Mouse (Mus musculus) ovary, adult 2 months (tissue): Measurements from ENCODE around the gene Tmem87a. TPM values are rescaled to one million over a fixed set of nuclear protein-coding genes. Genes with fewer than 3 reads are reported as not detected.

Experiments
- polyA plus RNA-seq: library from polyadenylated mRNA; depleted of rRNA; stranded (reverse); fragments of >200 nt; gene quantifications from 2 replicates; pipeline ENCODE4 v1.2.3, GENCODE M21; 2012; rRNA removed

The Tmem87a gene
- 6.2 and 6.8 TPM in 2 replicates for polyA plus RNA-seq

DNA sequence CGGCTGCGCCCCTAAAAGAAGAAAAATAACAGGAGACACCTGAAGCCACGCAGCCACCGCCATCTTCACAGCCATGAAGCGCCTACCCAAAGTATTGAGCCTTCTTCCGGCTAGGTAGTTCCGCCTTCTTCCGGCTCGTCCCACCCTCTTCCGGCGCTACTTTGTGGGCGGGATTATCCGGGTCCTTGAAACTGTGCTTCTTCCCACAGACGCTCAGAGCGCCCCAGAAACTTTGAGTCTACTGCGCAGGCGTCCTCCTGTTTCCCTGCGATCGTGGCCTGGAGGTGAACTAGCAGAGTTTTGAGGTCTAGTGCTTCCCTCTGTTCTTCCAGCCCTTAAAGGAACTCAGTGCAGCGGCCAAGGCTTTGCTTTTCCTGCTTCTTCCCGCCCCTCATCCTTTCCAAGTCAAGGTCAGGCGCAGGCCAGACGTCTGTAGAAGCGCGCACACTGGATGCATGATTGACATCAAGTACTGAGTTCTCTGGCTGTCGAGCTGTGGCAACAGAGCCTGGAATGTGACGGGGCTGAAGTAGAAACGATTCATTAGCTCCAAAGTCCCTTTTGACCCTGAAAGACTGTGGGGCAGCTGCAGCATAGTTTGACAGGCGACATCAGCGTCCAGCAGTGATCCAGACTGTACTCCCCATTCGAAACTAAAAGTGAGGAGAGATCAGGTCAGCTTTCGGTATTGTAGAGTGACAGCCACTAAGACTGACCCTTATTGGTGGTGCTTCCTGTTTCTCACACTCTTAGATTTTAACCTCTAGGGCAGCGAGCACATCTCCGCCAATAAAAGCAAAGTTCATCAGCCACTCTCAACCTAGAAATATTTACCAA lies at the start of gene Tmem87a:
Gene Tmem87a (minus strand): TSS at position 128 of the 837 bp plus-strand sequence.

GRCm38 (mm10) chr2:120403653-120403985 lies 294 bp downstream of the Tmem87a start, which contains the start of gene Ganc:
Ganc (plus strand) TSS chr2:120403896.

DNA sequence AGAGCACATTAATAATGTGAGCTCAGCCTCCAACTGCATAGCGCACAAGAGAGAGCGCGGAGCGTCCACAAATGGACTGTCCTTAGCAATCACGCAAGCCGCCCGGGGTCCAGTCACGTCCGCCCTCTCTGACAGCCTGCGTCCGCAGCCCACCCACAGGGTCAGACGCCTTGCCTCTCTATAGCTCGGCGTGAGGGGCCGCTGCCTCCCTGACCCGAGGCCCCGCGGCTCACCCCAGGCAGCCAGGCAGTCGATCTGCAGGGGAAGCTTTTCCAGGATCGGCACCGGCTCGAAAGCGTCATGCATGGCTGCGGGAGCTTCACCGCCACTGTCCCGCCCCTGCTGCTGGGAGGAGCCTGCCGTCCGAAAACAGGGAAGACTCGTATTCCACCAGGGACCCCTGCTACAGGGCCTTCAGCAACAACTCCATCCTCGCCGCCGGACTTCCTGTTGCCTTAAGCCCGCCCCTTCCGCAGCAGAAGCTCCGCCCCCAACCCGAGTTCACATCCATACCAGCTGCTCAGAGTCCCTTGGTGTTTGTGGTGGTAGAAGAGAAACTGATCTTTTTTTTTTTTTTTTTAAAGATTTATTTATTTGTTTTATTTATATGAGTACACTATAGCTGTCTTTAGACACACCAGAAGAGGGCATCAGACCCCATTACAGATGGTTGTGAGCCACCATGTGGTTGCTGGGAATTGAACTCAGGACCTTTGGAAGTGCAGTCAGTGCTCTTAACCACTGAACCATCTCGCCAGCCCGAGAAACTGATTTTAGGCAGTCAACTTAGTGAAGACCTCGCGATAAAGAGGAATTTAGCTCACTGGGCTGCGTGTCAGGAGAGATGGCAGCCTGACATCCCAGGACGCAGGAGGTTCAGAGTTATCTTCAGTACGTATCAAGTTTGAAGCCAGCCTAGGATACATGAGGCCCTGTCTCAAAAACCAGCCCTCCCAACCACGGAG lies 50.9 kb downstream of the Tmem87a start, which contains the start of gene Vps39:
Gene Vps39 (minus strand): TSS at position 456 of the 965 bp plus-strand sequence.

GRCm38 (mm10) chr2:120313976-120314375 lies 89.9 kb downstream of the Tmem87a start, which contains the start of gene Pla2g4f:
Pla2g4f (minus strand) TSS chr2:120314165.

Other genes starting within 250 kb of the Tmem87a start
- 47.5 and 51.9 TPM in 2 replicates for gene Ehd4, start 249.5 kb downstream of the Tmem87a start, polyA plus RNA-seq
- gene Pla2g4e, start 158.8 kb downstream of the Tmem87a start, polyA plus RNA-seq = 0.36 and 0.40 TPM in 2 replicates
- 0.11 and 0.12 TPM in 2 replicates for gene Pla2g4d, start 114.9 kb downstream of the Tmem87a start, polyA plus RNA-seq
- gene Pla2g4f, start 89.9 kb downstream of the Tmem87a start, polyA plus RNA-seq = 0.79 TPM in 2 replicates
- gene Vps39, start 51.0 kb downstream of the Tmem87a start, polyA plus RNA-seq = 24.3 and 34.8 TPM in 2 replicates
- gene Ganc, start 217 bp downstream of the Tmem87a start, polyA plus RNA-seq = 13.1 and 21.0 TPM in 2 replicates
- gene Capn3, start 51.9 kb upstream of the Tmem87a start, polyA plus RNA-seq = 0.54 and 1.1 TPM in 2 replicates
- 67.2 and 77.0 TPM in 2 replicates for gene Zfp106, start 159.7 kb upstream of the Tmem87a start, polyA plus RNA-seq
- 3.7 and 4.5 TPM in 2 replicates for gene Snap23, start 163.6 kb upstream of the Tmem87a start, polyA plus RNA-seq
- gene Haus2, start 205.3 kb upstream of the Tmem87a start, polyA plus RNA-seq = 1.2 and 2.0 TPM in 2 replicates
- gene Lrrc57, start 205.4 kb upstream of the Tmem87a start, polyA plus RNA-seq = 5.5 and 11.4 TPM in 2 replicates
- 11.9 and 14.4 TPM in 2 replicates for gene Stard9, start 225.0 kb upstream of the Tmem87a start, polyA plus RNA-seq